Mouse (Mus musculus) E14TG2a.4 (cell line): ENCODE measurements at regions not wholly inside any gene's neighbourhood (a gene's known extent, or its start where the extent isn't known, plus 50 kb on each side); places are given as distances from the start of the nearest gene placed in this dataset.

Experiments used
- CTCF ChIP-seq: conservative IDR thresholded peaks from 2 replicates; pipeline ENCODE4 v1.5.1; 2014; ENCODE audit warnings: low read length
- POU5F1 ChIP-seq: IDR thresholded peaks from 2 replicates; pipeline ENCODE4 v1.6.1; 2014; ENCODE audit warnings: low read length, borderline replicate concordance

GRCm38 (mm10) chr2:167847281-167848077, 84.4 kb upstream of the Ptpn1 start:
- TF ChIP-seq CTCF (no peak), POU5F1 (no peak)
